Mouse (Mus musculus): ENCODE data around the gene Usp9x.
A peak's percentile ranks its signal among the peaks of the same experiment; 100 is the strongest.

DNA sequence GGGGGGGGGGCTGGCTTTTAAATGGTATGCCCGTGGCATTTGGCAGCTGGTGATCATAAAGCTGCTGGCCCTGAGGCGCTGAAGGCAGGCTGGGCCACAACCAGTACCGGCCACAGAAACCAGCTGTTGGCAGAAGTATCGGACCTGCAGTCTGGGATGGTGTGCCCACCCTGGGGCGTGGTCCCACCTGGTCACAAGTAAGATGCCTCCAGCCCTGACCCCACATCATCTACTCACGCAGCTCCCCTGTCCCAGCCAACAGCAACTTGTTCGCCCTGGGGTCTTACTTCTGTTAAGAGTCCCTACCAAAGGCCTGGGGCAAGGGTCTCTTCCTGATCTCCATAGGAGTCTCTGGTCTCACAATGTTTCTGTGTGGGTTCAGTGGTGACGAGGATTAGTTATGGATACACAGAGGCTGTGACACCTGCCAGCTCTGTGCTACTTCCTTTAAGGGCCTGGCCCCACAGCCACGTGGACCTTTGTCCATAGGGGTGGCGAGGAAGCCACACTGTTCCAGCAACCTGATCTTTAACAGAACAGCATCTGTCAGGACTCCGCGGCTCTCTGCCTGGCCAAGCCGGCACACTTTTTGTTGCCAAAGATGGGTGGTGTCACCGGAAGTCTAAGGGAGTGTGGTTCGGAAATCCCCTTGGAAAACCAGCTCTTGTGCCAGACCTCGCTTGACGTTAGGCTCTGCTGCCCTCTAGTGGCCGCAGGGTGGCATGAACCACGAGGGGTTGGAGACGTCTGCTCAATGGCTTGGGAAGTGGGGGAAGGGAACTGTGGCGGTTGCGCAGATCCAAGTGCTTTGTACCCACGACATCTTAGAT, 136.4 kb downstream of the Usp9x start:
- TF ChIP-seq POLR2A (IDR thresholded peaks at IDR 0.05; ENCODE audit: control insufficient read depth, low read depth, low read length) (no peak), CTCF (IDR thresholded peaks at IDR 0.05; ENCODE audit: control insufficient read depth, insufficient read depth, insufficient replicate concordance, low read depth, low read length) (peak; percentile 92; the same call in 1 of the 2 replicates)

Measured in testis, adult 2 months (tissue).